Mouse (Mus musculus): Measurements from ENCODE around the gene Hps5.

Hps5 gene

DNA sequence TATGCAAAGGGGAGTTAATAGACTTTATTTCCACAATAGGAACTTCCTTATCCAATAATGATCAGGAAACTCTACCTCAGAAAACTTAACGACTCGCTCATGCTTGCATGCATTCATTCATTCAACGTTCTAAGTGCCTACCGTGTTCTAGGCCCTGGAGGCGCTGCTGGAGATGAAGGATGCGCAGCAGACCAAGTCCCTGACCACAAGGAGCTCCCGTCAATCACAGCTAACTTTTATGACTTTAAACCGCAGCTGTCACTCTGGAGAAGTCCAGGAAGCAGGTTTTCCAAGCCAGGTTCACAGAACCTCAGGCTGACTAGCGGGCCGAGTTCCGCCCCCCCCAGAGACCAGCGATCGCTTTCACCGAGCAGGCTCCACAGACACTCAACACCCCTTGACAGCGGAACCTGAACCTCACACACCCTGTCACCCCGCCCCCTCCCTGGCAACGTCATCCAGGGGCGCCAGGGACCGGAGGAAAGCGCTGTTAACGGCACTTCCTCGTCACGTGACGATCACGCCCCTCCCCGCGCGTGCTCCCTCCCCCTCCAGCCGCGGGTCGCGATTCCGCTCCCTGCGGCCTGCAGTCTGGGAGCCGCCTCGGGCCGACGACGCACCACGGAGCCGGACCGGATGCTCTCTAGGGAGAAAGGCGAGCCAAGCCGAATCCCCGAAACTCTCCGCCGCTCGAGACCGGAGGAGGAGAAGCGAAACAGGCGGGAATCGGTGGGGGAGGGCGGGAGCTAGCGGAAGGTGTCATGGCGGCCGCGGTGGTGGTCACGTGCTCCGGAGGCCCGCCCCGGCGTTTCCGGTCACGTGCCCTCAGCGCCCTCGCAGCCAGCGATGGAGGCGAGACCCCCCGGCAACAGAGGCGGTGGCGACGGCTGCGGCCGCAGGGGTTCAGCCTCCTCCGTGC is at the start of gene Hps5, which contains the start of gene Gtf2h1:
Gene Hps5, minus strand, starts transcription at position 778 of the 919 bp plus-strand sequence.
Gene Gtf2h1, plus strand, starts transcription at position 817 of the 919 bp plus-strand sequence.
- peak; percentile 97 to 98 for DNase-seq (ENCODE audit: low spot score in 2 of 2)

DNA sequence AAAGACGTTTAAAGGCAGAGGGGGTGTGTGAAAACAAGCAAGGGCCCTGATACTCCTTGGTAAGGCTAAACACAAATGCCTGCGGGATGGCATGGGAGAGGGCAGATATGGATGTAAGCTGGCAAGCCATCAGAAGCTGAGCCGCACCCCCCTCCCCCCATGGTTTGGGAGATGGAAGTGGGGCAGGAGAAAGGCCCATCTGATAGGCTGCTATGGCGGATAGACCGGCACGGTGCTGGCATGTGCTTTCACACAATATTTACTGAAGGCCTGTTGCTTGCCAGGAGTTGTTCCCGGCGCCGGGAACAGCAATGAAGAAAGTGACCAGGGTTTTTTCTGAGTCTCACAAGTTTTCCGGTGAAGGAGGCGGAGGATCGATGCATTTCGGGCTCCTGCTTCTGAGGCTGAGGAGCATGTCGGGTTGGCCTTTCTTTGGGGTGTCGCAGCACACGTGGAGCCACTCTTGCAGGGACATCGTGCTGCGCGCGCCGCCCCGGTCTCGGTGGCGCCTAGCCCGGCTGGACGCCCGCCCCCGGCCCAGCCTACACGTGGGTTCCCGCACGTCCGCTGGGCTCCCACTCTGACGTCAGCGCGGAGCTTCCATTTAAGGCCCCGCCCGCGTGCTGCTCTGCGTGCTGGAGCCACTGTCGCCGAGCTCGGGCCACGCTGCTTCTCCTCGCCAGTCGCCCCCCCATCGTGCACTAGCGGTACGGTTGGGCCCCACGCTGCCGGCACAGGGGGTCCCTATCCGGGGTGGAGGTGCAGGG is 49.5 kb upstream of the Hps5 start:
- DNase-seq (ENCODE audit: low spot score in 2 of 2) = peak; percentile 86 to 92

DNA sequence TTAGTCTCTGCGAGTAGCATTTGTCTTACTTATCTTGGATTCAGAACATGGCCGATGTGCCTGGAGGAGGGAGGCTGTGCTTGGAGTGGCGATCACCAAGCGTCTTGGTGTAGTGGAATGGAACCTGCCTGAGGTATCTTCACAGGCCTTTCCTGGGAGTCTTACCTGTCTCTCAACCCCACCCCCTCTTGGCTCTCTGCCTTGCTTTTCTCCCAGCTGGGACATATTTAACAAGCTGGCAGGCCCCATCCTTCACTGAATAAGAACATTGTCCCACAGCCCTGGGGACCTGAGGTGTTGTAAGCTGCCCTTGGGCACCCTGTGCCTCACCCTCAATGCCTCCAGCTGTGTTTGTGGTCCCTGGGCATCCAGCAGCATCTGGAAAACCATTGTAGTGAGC is 47.7 kb upstream of the Hps5 start:
- no peak for DNase-seq (ENCODE audit: low spot score in 2 of 2)

DNA sequence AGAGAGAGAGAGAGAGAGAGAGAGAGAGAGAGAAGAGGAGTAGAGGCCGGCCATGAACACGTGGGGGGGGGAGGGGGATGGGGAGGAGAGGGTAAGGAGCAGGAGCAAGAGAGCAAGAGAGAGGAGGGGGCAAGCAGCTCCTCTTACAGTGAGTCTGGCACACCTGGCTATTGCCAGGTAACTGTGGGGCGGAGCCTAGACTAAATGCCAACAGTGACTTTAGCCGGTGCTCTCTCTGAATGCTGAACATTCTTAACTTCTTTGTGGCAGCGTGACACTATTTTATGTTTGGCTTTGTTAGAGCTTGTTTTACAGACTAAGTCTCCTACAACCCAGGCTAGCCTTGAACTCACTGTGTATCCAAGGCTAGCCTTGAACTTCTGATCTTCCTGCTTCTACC is 46.4 kb upstream of the Hps5 start:
- DNase-seq (ENCODE audit: low spot score in 2 of 2) = no peak

DNA sequence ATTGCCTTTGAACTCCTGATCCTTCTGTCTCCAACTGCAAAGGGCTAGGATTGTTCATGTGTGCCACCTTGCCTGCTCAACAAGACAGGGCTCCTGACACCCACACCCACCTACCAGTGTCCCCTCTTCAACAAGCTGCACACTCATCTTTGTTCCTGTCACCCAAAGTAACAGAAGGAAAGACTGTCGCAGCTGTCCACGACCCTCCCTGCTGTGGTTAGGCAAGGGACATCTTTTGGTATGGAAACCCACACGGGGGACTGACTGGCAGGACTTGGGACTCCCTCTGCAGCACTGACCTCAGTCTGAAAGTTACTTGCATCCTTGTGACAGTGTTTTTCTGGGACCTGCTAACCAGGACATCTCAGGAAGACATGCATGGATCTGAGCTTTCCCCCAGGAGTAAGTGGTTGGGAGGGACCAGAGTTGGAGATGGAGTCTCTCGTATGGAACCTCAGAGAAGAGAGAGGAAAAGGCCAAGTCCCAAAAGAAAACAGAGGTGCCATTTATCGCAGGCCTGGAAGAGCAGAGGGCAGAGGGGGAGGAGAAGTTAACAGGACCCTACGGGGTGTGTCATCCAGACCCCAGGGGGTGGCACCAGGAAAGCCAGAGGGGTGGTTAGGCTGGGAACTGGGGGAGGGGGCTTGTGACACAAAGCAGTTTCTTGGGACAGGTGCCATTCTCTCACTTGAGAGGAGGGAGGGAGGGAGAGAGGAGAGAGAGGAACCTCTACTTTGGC is 45.1 kb upstream of the Hps5 start, which contains the start of gene Ldha:
Gene Ldha, plus strand, starts transcription at position 689 of the 739 bp plus-strand sequence.
- DNase-seq (ENCODE audit: low spot score in 2 of 2) = no peak

DNA sequence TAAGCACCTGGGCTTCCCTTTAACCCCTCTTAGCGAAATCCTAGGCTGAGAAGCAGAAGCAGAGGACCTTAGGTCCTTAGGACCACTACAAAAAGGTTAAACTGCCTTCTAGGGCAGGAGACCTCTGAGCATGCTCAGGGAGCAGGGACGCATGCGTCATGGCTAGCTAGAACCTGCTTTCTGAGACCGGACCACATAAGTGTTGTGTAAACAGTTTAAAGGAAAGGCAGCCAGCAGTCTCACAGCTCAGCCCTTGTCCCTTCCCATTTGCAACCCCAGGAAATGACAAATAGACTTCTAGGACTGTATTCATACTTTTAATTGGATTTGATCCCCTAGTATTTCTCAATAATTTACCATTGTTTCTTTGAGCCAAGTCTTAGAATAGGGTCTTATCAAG is 44.5 kb upstream of the Hps5 start:
- DNase-seq (ENCODE audit: low spot score in 2 of 2) = no peak

DNA sequence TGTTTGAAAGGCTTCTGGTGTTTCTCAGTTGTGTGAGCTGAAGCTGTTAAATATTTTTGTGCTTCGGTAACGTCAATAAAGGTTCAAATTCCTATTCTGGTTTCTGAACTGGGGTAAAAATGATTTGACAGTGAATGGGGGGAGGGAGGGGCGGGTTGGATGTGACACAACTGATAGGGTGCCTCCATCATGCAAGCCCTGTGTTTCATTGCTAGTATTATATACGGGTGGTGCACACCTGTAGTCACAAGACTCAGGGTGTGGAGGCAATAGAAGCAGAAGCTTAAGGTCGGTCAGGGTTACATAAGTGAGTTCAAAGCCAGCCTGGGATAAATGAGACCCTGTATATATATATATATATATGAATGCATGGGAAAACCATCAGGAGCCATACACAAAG is 44.0 kb upstream of the Hps5 start:
- DNase-seq (ENCODE audit: low spot score in 2 of 2) = no peak

DNA sequence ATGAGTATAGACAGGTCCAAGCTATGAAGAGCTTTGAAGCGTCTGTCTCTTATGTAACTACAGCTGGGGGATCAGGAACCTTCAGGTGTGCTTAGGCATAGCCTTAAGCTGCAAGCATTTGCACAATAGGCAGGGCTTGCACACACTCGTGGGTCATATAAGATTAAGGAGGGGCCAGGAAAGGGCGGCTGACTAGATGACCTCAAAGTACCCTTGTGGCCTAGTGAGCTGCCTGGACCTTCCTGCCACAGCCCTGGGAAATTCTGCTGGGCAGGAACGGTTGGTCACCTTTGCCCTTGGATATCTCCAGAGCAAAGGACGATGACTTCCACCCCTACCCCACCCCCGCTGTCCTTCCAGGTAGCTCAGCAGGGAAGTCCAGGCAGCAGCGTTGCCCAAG is 43.6 kb upstream of the Hps5 start:
- no peak for DNase-seq (ENCODE audit: low spot score in 2 of 2)

DNA sequence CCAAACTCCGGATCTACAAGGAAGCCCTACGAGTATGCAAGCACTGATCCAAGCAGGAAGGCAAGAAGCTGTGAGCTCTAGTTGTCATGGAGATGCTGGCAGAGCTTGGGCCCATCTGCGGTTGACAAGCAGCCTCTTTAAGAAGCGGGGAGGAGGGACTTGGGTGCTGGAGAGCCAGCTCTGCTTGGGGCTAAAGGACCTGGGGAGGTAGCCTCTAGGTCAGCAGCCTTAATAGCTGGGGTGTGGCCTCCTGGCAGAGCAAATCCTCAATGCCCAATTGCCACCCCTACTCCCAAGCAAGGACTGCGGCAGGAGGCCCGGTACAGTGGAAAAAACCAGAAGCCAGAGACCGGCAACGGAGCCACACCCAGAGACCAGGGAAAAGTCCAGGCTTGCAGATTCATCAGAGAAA is 43.0 kb upstream of the Hps5 start:
- DNase-seq (ENCODE audit: low spot score in 2 of 2) = no peak

DNA sequence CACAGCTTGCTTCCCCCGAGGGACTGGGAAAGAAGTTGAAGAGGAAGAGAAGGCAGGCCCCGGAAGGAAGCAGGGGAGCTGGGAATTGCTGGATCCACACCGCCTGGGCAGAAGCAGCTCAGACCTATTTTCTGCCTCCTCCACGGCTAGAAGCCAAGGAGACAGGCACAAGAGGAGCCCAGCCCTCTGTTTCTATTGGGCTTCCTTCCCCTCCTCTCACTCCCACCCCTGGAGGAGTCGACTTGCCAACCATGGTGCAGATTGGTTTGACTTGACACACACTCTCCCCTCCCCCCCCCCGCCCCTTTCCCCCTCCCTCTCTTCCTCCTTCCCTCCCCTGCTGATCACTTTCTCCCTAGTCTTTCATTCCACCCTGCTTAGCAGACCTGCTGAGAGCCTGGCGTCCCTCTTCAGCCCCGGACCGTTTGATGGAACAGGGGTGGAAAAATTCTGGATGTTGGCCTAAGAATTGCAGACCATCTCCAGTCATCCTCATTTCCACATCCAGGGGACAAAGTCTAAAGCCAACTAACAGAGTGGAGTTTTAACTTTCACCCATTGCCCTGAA is 42.3 kb upstream of the Hps5 start:
- no peak for DNase-seq (ENCODE audit: low spot score in 2 of 2)

DNA sequence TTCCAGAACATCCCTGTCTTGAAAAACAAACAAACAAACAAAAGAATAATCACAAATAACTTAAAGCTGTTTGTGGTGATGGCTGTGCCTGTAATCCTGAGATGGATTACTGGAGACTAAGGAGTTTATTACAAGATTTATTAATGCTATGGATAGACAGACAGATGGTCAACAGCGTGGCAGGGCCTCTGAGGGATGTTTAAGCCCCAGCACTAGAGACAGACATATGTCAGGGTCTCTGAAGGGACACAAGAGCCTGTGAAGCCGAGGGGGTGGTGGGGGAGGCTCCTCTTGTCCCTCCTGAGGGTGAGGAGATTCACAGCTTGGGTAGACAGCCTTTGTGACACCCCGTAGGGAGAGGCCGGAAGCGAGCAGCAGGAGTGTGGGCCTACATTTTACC is 41.2 kb upstream of the Hps5 start:
- no peak for DNase-seq (ENCODE audit: low spot score in 2 of 2)

DNA sequence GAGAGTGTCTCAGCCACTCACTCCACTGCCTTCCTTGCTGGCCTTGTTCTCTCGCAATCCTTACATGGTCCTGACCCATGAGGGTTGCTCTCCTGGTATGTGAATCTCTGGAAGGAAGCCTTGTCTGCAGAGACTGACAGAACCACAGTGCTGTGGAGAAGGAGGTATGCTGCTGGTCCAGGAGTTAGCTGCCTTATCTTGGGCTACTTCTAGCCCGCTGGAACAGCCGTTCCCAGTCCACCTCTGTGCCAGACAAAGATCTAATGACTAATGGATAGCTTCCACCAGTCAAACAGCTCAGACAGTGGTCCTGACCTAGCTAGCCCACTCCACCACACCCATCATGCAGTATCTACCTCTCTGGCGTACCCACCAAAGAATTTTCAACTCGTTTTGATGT is 40.5 kb upstream of the Hps5 start:
- DNase-seq (ENCODE audit: low spot score in 2 of 2) = no peak

DNA sequence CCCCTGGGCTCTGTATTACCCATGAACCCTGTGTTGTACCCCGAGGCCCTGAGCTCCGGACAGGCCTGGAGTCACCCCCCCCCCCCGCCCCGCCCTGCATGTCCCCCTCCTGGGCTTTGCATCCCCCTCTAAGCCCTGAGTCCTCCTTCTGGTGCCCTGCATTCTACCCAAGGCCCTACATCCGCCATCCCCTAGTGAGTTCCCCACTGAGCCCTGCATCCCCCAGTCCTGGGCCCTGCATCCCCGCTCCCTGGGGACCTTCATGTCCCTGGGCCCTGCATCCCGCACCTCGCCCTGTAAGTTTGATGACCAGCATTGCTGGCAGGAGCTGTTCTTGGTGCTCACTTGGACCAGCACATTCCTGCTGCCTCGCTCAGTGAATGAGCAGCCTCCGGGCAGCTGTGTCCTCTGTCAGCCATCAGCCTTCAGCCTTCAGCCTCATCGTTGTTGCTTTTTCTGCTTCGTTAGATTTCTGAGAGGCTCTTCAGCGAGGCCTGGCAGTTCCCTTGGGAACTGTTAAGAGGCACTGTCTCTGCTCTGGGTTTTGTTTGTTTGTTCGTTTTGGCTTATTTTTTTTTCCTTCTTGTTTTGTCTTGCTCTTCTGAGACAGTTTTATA is 39.2 kb upstream of the Hps5 start:
- DNase-seq (ENCODE audit: low spot score in 2 of 2) = no peak

DNA sequence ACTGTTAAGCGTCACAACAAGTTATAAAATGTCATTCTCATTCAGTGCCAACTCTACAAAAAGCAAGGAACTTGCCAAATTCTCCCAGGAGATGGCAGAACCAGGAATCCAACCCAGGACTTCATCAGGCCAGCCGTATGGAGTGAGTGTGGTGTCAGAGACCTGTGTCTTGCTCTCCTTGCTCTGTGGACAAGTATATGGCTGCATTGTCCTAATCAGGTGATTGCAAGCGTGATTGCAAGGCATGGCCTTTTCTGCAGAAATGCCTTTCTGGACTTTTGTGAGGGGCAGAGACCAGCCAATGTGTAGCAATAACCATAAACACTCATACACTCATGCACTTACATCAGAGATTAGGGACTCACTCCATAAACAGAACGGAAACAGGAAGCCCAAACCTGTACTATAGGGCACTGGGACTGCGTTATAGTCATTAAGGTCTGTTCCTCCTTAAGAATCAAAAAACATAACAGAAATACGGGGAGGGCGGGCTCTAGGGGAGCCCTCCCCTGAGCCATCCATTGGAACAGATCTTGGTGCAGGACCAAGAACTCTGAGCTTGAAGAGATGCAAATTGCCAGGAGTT is 37.9 kb upstream of the Hps5 start:
- no peak for DNase-seq (ENCODE audit: low spot score in 2 of 2)

DNA sequence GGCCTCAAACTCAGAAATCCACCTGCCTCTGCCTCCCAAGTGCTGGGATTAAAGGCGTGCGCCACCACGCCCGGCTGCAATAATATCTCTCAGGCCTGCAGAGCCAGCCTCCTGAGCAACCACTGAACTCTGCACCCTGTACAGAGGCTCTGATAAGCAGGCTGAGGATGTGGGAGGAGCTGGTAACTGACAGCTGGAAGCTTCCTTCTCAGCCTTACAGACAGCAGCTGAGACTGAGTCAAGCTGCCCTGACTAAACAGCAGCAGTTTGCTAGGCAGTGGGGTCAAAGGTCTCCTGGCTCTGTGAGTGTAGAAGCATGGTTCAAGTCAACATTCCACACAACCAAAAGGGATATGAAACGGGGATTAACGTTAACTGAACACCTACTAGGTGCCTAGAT is 37.4 kb upstream of the Hps5 start:
- peak in 1 of 2 experiments; percentile 47 for DNase-seq (ENCODE audit: low spot score in 2 of 2)

DNA sequence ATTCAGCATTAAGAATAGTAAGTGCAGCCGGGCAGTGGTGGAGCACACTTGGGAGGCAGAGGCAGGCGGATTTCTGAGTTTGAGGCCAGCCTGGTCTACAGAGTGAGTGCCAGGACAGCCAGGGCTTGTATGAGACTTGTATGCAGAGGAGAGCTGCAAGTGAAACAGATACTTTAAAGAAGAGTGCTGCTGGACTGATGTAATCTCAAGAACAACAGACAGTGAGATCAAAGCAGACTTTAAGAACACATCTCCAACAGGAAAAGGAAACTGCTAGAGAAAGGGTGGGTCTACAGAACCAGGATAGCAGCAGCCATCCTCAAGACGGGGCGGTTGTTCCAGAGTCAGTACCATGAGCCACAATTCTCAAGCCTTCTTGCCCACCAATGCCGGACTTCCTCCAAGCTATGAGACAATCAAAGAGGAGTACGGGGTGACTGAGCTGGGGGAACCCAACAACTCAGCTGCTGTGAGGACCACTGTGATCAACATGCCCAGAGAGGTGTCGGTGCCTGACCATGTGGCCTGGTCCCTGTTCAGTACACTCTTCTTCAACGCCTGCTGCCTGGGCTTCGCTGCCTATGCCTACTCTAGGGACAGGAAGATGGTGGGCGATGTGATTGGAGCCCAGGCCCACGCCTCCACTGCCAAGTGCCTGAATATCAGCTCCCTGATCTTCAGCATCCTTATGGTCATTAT is 36.4 kb upstream of the Hps5 start:
- peak in 1 of 2 experiments; percentile 60 for DNase-seq (ENCODE audit: low spot score in 2 of 2)

DNA sequence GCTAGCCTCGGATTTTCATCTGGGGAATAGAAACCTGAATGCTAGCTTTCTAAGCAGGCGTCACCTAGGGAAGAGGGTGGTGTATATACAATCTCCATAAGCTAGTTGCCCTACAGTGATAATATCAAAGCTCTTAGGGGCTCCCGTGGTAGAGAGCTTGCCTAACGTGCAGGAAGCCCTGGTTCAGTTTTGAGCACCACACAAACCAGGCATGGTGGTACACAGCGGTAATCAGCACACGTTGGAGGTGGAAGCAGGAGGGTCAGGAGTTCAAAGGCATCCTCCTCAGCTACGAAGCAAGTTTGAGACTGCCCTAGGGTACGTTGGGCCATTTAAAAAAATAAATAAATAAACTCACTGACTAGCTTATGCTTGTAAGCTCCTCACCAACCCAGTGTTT is 35.8 kb upstream of the Hps5 start:
- peak in 1 of 2 experiments; percentile 51 for DNase-seq (ENCODE audit: low spot score in 2 of 2)

DNA sequence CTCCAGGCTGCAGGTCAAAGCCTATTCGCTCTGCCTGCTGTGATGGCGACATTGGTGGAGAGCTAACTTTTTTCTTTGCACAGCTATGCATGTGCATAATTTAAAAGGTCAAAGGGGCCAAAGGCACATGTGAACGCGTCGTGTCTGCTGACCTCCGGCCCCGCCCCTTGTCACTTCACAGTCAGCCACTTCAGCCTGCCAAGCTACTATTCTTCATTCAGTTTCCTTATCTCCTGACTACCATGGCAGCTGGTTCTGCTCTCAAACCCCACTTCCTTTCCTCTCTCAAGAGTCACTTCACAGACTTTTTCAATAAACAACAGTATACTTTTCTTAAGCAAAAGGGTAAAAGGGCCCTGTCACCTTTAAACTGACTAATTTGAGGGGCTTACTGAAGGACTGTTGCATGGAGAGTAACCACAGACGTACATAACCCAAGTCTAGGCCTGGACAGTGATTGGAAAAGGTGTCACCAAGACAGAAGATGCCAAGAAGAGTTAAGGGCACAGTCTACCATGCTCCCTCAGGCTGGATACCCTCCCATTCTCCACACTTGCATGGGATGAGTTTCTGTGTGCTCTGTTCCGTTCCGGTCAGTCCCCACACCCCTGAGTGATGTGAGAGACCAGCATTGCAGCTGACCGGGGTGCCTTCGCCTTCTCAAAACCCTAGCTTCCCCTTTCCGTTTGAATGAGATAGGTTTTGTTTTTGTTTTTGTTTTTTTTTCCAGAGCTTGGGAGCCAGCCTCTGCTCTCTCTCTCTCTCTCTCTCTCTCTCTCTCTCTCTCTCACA is 35.1 kb upstream of the Hps5 start:
- peak in 1 of 2 experiments; percentile 39 for DNase-seq (ENCODE audit: low spot score in 2 of 2)

DNA sequence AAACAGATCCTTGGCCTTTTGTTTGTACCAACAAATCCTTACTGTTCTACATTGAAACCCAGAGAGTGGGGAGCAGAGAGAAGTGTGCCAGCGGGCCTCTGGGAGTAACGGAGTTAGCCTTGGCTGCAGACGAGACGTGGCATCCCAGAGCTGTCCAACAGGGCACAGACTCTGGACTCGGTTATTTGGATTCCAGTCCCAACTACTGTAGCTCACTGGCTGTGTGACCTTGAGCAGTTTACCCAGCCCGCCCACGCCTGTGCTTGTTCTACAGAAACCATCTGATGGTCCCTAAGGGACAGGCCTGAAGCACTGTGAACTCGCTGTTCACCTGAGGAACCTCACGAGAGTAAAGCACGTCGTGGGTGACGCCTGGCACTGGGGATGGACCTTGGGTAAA is 34.0 kb upstream of the Hps5 start:
- no peak for DNase-seq (ENCODE audit: low spot score in 2 of 2)

Measured in spleen, postnatal 4 days (tissue).